Mouse (Mus musculus) layer of hippocampus, adult 6 months (tissue): ENCODE data around the gene Zfp385c. TPM values are rescaled to one million over a fixed set of nuclear protein-coding genes. Genes with fewer than 3 reads are reported as not detected.

Source experiments
- long read RNA-seq, 2 experiments: library from polyadenylated mRNA; unstranded; transcript quantifications; one replicate each; pipeline ENCODE4 v2.0.0; 2019 to 2020
- polyA plus RNA-seq: library from polyadenylated mRNA; unstranded; fragments of <200 nt; fragmentation: Nextera tagmentation; gene quantifications from 2 replicates; pipeline ENCODE4 v1.2.3, GENCODE M21; 2021

Gene Zfp385c
- polyA plus RNA-seq: 0.10 and 0.11 TPM in 2 replicates
- long read RNA-seq, experiment 1: 0 reads
- long read RNA-seq, experiment 2, partial matches to known transcripts: 0 of 2 reads
- long read RNA-seq, experiment 2, other reads (novel, unspliced or antisense): 2 of 2 reads

GRCm38 (mm10) chr11:100692164-100692616 lies at the start of gene Zfp385c:
Gene Zfp385c (minus strand): TSS chr11:100692455.

GRCm38 (mm10) chr11:100738066-100738604 lies 45.9 kb upstream of the Zfp385c start, which contains the start of gene Rab5c:
Gene Rab5c (minus strand): TSS chr11:100738215.

DNA sequence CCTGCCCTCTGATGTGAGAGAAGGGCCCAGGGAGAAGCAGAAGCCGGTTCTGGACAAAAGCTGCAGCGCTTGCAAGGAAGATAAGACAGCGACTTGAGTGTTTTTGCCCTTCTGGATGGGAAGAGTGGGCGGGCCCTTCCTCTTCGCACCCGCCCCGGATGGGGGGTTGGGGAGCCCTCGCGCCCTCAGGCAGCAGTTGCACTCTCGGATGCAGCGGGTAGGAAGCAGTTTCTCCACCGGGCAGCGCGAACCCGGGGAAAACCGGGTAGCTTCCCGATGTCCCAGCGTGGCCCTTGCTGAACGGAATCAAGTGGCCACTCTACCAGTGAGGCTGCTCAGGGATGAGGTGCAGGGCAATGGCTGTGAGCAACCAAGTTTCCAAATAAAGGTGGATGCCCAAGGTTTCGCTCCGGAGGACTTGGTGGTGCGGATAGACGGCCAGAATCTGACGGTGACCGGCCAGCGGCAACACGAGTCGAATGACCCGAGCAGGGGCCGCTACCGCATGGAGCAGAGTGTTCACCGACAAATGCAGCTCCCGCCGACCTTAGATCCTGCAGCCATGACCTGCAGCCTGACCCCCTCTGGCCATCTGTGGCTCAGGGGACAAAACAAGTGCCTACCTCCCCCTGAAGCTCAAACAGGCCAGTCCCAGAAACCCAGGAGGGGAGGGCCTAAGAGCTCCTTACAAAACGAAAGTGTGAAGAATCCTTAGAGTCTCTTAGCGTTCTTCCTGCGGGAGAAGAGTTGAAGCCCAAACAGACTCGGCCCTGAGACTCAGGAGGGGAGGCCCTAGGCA lies 21.7 kb upstream of the Zfp385c start, which contains the start of gene Hspb9:
Gene Hspb9, plus strand, starts transcription at position 116 of the 799 bp plus-strand sequence.

GRCm38 (mm10) chr11:100711783-100712615 lies 19.7 kb upstream of the Zfp385c start, which contains the start of gene Kat2a:
Gene Kat2a (minus strand): TSS chr11:100712465.

DNA sequence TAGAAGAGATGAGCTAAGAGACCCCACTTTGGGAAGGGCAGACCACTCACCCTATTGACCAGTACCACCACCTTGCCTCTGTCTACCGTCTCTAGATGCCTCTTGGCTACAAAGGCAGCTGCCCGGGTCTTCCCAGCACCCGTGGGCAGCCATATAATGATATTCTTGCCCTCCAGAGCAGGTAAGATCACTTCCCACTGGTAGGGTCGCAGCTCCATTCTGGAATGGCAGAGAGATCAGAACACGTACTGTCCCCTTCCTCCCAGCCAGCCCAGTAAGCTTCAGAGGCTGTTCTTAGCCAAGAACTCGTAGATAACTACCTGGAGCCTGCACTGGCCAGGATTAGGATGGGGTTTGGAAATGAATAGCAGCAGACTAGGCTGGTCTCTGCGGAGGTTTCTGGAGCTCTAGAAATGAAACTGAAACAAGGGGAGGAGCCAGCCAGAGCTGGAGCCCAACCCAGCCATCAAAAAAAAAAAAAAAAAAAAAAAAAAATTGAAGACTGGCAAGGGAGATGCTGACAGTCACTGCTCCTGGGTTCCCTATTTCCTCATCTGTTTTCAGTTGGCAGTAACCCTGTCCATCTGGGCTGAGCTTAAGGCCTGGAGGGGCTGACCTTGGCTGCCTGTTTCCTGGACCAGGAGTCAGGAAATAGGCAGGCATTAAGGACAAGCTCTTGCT lies 11.7 kb upstream of the Zfp385c start, which contains the start of gene Dhx58:
Gene Dhx58, minus strand, starts transcription at position 421 of the 681 bp plus-strand sequence.

DNA sequence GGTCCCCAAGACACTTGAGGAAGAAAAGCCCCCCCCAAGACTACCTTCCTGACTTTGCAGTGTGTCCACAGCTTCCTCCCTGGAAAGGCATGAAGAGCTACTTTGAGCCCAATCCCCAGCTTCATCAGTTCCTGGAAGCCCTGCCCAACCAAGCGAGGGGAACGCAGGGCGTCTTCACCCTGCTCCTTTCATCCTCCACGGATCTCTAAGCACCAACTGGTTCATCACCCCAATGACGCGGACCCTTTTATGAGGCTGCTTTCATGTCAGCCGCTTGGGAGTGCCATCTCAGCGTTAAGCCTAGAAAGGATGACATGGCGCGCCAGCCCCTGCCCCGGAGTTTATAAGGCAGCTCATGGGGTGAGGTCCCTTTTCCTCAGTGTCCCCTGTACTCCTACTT lies 72.3 kb downstream of the Zfp385c start, which contains the start of gene Dnajc7:
Gene Dnajc7, minus strand, starts transcription at position 187 of the 400 bp plus-strand sequence.

DNA sequence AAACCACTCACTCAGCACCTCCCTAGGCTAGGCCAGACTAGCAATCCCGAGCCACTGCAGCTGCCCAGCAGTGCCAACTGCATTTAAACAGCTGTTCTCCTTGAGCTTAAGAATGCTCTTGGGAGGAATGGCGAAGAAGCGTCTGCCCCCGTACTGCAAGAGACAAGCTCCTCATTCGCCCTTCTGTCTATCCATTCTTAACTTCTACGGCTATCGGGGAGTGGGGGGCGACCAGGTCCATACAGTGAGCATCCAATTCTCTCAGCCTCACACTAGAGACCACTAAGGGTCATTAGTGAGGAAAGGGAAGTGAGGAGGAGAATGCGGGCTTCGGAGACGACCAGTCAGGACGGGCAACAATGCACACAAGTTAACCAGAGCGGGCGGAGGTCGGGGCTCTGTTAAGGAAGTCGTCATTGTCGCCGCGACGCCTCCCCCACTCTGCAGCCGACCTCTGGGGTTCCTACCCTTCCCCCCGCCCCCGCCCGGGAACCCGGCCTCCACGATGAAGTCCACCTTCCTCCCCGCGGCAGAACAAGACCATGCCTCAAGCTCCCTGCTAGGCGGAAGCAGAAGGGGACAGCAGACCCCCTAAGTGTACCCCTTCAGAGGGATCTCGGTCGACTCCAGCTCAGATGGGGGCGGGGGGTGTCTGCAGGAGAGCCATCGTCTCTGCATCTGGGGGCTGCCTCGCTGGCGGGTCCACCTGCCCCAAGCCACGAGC lies 73.3 kb downstream of the Zfp385c start, which contains the start of gene Nkiras2:
Gene Nkiras2, plus strand, starts transcription at position 484 of the 724 bp plus-strand sequence.

Other genes with a start within 250 kb of the Zfp385c start
- 16.7 and 17.7 TPM in 2 replicates for gene Klhl11, start 219.7 kb downstream of the Zfp385c start, polyA plus RNA-seq
- gene Acly, start 164.5 kb downstream of the Zfp385c start, polyA plus RNA-seq: 84.9 and 99.2 TPM in 2 replicates
- 0.93 and 1.8 TPM in 2 replicates for gene Ttc25, start 146.8 kb downstream of the Zfp385c start, polyA plus RNA-seq
- gene Cnp, start 117.6 kb downstream of the Zfp385c start, polyA plus RNA-seq: 455 and 528 TPM in 2 replicates
- gene Nkiras2, start 73.2 kb downstream of the Zfp385c start, polyA plus RNA-seq: 15.1 and 15.8 TPM in 2 replicates
- 80.2 and 86.1 TPM in 2 replicates for gene Dnajc7, start 72.3 kb downstream of the Zfp385c start, polyA plus RNA-seq
- 0.87 and 1.2 TPM in 2 replicates for gene Dhx58, start 11.8 kb upstream of the Zfp385c start, polyA plus RNA-seq
- 14.9 and 15.6 TPM in 2 replicates for gene Kat2a, start 20.0 kb upstream of the Zfp385c start, polyA plus RNA-seq
- gene Hspb9, start 21.4 kb upstream of the Zfp385c start, polyA plus RNA-seq: not detected in 2 replicates
- 37.1 and 48.7 TPM in 2 replicates for gene Rab5c, start 45.8 kb upstream of the Zfp385c start, polyA plus RNA-seq
- gene Kcnh4, start 67.5 kb upstream of the Zfp385c start, polyA plus RNA-seq: 0.14 and 0.23 TPM in 2 replicates
- gene Hcrt, start 70.5 kb upstream of the Zfp385c start, polyA plus RNA-seq: not detected in 2 replicates
- gene Ghdc, start 78.5 kb upstream of the Zfp385c start, polyA plus RNA-seq: 5.4 TPM in 2 replicates
- 3.4 and 3.5 TPM in 2 replicates for gene Stat5b, start 158.3 kb upstream of the Zfp385c start, polyA plus RNA-seq
- gene Stat5a, start 166.9 kb upstream of the Zfp385c start, polyA plus RNA-seq: 1.3 and 1.7 TPM in 2 replicates
- 22.6 and 24.9 TPM in 2 replicates for gene Stat3, start 247.1 kb upstream of the Zfp385c start, polyA plus RNA-seq